Mouse (Mus musculus): ENCODE measurements around the gene Stk32c. TPM values are rescaled to one million over a fixed set of nuclear protein-coding genes. Genes with fewer than 3 reads are reported as not detected.
A peak's percentile ranks its signal among the peaks of the same experiment; 100 is the strongest.

The Stk32c gene
- total RNA-seq, 2 experiments from 2014 or later, result 179 to 185 TPM

GRCm38 (mm10) chr7:139208023-139208772 lies 4.9 kb downstream of the Stk32c start:
- DNase-seq (ENCODE audit: low spot score in 2 of 2), result peak in 1 of 2 experiments; percentile 44

GRCm38 (mm10) chr7:139201209-139201608 lies 11.9 kb downstream of the Stk32c start:
- no peak for DNase-seq (ENCODE audit: low spot score in 2 of 2)

- DNase-seq (ENCODE audit: low spot score in 2 of 2), result peak; percentile 77 to 79
These were observed 13.0 kb downstream of the Stk32c start for GRCm38 (mm10) chr7:139200108-139200507.

- peak in 1 of 2 experiments; percentile 1 for DNase-seq (ENCODE audit: low spot score in 2 of 2)
These were observed 16.1 kb downstream of the Stk32c start for GRCm38 (mm10) chr7:139197022-139197421.

- DNase-seq (ENCODE audit: low spot score in 2 of 2), result peak in 1 of 2 experiments; percentile 1
These were observed 21.5 kb downstream of the Stk32c start for GRCm38 (mm10) chr7:139191619-139192018.

- DNase-seq (ENCODE audit: low spot score in 2 of 2), result no peak
These were observed 22.5 kb downstream of the Stk32c start for GRCm38 (mm10) chr7:139190616-139191015.

GRCm38 (mm10) chr7:139188634-139189207 lies 24.4 kb downstream of the Stk32c start:
- no peak for DNase-seq (ENCODE audit: low spot score in 2 of 2)

- DNase-seq (ENCODE audit: low spot score in 2 of 2), result peak; percentile 71 to 86
These were observed 25.1 kb downstream of the Stk32c start for GRCm38 (mm10) chr7:139187771-139188633.

GRCm38 (mm10) chr7:139187277-139187676 lies 25.8 kb downstream of the Stk32c start:
- DNase-seq (ENCODE audit: low spot score in 2 of 2), result no peak

- no peak for DNase-seq (ENCODE audit: low spot score in 2 of 2)
These were observed 26.7 kb downstream of the Stk32c start for GRCm38 (mm10) chr7:139186436-139186835.

GRCm38 (mm10) chr7:139185971-139186370 lies 27.1 kb downstream of the Stk32c start:
- DNase-seq (ENCODE audit: low spot score in 2 of 2), result no peak

GRCm38 (mm10) chr7:139184846-139185245 lies 28.3 kb downstream of the Stk32c start:
- no peak for DNase-seq (ENCODE audit: low spot score in 2 of 2)

- DNase-seq (ENCODE audit: low spot score in 2 of 2), result no peak
These were observed 28.7 kb downstream of the Stk32c start for GRCm38 (mm10) chr7:139184396-139184795.

GRCm38 (mm10) chr7:139180058-139180457 lies 33.0 kb downstream of the Stk32c start:
- DNase-seq (ENCODE audit: low spot score in 2 of 2), result no peak

- DNase-seq (ENCODE audit: low spot score in 2 of 2), result no peak
These were observed 33.8 kb downstream of the Stk32c start for GRCm38 (mm10) chr7:139179299-139179698.

- no peak for DNase-seq (ENCODE audit: low spot score in 2 of 2)
These were observed 44.0 kb downstream of the Stk32c start for GRCm38 (mm10) chr7:139169143-139169542.

- peak; percentile 75 to 87 for DNase-seq (ENCODE audit: low spot score in 2 of 2)
These were observed 48.7 kb downstream of the Stk32c start for GRCm38 (mm10) chr7:139164410-139164809.

GRCm38 (mm10) chr7:139158956-139159355 lies 54.2 kb downstream of the Stk32c start:
- DNase-seq (ENCODE audit: low spot score in 2 of 2), result peak in 1 of 2 experiments; percentile 46

- DNase-seq (ENCODE audit: low spot score in 2 of 2), result peak; percentile 47 to 68
These were observed 54.6 kb downstream of the Stk32c start for GRCm38 (mm10) chr7:139158549-139158948.

GRCm38 (mm10) chr7:139157541-139157940 lies 55.6 kb downstream of the Stk32c start:
- no peak for DNase-seq (ENCODE audit: low spot score in 2 of 2)

GRCm38 (mm10) chr7:139156341-139157058 lies 56.6 kb downstream of the Stk32c start:
- DNase-seq (ENCODE audit: low spot score in 2 of 2), result no peak

All from left cerebral cortex, adult 18-20 months (tissue).